Mouse (Mus musculus) erythroblast, embryonic 14.5 days (primary cell): Measurements from ENCODE around the gene Kcnj9.

Experiments used
- GATA1 ChIP-seq: IDR thresholded peaks from 2 replicates; pipeline ENCODE4 v1.6.1; 2012; ENCODE audit warnings: low read length, inconsistent platforms, mixed read lengths
- TAL1 ChIP-seq: IDR thresholded peaks from 3 replicates; pipeline ENCODE4 v1.6.1; 2012; ENCODE audit warnings: low read length, inconsistent platforms, mixed read lengths

DNA sequence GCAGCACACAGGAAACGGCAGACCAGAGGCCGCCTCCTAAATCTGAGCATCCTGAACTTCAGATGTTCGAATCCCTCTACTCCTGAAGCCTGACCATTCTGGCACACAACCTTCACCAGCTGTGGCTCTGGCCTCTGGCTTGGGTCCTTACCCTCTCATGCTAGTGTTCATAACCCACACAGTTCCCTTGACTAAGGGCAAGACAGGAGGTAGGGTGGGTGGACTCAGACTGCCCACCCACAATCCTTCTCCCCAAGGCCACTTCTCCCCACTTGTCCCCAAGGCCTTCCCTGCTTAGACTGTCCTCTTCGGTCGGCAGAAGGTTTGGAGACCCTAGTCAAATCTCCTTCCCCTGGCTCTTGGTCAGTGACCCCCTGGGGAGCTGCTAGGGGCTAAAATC lies 20.4 kb upstream of the Kcnj9 start:
- no peak for TF ChIP-seq TAL1
- TF ChIP-seq GATA1 = no peak
